Mouse (Mus musculus) spleen, adult 2 months (tissue): ENCODE measurements around the gene Foxp2. TPM values are rescaled to one million over a fixed set of nuclear protein-coding genes. Genes with fewer than 3 reads are reported as not detected.

Source experiments
- DNase-seq, 2 experiments: peaks; one replicate each; pipeline versions ENCODE4 v3.0.0 to v3.0.0-alpha.2; 2012 to 2021; ENCODE audit warnings: low spot score in 2 of 2, low read depth in 1 of 2
- H3K27ac ChIP-seq: fragments of 200-500 bp; 2 replicates; pipeline ENCODE4 v1.5.1; 2012; ENCODE audit warnings: low read length, inconsistent platforms; ENCODE audit not compliant: insufficient read depth
- H3K27me3 ChIP-seq: fragments of 200-500 bp; 2 replicates; pipeline ENCODE4 v1.6.1; 2012; ENCODE audit warnings: mild to moderate bottlenecking, moderate library complexity, low read length, inconsistent platforms; ENCODE audit not compliant: control insufficient read depth, insufficient read depth
- H3K36me3 ChIP-seq: fragments of 200-500 bp; 2 replicates; pipeline ENCODE4 v1.6.1; 2012; ENCODE audit warnings: mild to moderate bottlenecking, low read length, inconsistent platforms; ENCODE audit not compliant: control insufficient read depth, insufficient read depth
- H3K4me1 ChIP-seq: fragments of 200-500 bp; 2 replicates; pipeline ENCODE4 v1.6.1; 2011; ENCODE audit warnings: inconsistent platforms; ENCODE audit not compliant: control insufficient read depth, insufficient read depth, insufficient read length
- H3K4me3 ChIP-seq: fragments of 200-500 bp; 2 replicates; pipeline ENCODE4 v1.5.1; 2011; ENCODE audit warnings: mild to moderate bottlenecking, inconsistent platforms; ENCODE audit not compliant: insufficient read depth, insufficient read length; ENCODE audit errors: extremely low read depth
- CTCF ChIP-seq: fragments of 200-500 bp; IDR thresholded peaks from 2 replicates; pipeline ENCODE4 v1.5.1; 2011; ENCODE audit warnings: mild to moderate bottlenecking, inconsistent platforms; ENCODE audit not compliant: insufficient read depth, insufficient read length, insufficient replicate concordance; ENCODE audit errors: extremely low read depth
- POLR2A ChIP-seq: fragments of 200-500 bp; IDR thresholded peaks from 2 replicates; pipeline ENCODE4 v1.6.1; 2011; ENCODE audit warnings: low read depth, low read length, inconsistent platforms
- WGBS: fragments of 180-500 bp; shearing (Covaris S2); methylation state at CpG from one replicate; pipeline ENCODE4 v1.1.7; 2018; 5-methylcytosine and 5-hydroxymethylcytosine counted together
- polyA plus RNA-seq: library from polyadenylated mRNA; depleted of rRNA; stranded (reverse); fragments of >200 nt; gene quantifications from 2 replicates; pipeline ENCODE4 v1.2.3, GENCODE M21; 2012

Gene Foxp2
- polyA plus RNA-seq, 1 experiment: 0.33 TPM

- DNase-seq: no peak
- TF ChIP-seq CTCF (no peak), POLR2A (no peak)
- Histone ChIP-seq H3K27ac (no peak overlapping the region), H3K4me3 (peak overlapping the region; percentile 6), H3K27me3 (peaks cover 20% of the 10 kb centered on the region), H3K36me3 (no peaks in the 10 kb centered on the region), H3K4me1 (peaks cover 2% of the 10 kb centered on the region)
- WGBS: under 1% methylated on average over 20 of the region's 20 CpGs
Observed at GRCm38 (mm10) chr6:14900579-14901021, 549 bp upstream of the Foxp2 start.

DNA sequence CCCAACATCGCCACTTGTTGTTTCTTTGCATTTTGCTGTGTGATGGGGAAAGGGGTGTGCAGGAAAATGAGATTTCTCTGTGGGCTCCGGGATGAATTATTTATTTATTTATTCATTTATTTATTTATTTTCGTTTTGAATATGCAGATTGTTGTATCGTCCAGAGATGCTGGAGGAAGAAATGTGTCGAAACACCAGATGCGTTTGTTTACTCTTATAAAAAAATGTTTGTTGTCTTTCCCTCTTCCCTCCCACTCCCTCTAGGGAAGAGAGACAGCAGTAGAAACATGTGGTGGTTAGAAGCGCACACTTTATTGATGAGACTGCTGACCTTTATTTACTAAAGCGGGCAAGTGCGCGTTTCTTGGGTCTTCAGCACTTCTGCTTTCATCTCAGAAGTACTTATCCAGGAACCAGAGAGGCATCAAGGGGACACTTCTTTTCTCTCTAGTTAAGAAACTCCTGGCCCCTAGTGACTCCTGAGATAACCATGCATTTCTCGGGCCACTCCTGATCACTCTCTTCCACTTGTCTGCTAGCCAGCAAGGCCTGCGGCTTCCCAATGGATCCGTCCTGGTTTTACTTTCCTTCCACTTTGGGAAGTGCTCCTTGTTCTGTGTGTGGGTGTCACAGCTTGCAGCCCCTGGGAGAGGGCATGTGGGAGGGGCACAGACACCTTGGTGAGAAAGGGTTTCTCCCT, 972 bp downstream of the Foxp2 start:
- H3K27me3 ChIP-seq: peaks cover 20% of the 10 kb centered on the region
- no peak overlapping the region for H3K27ac ChIP-seq
- H3K4me3 ChIP-seq: peak overlapping the region; percentile 21; the same call in 1 of the 2 replicates
- no peaks in the 10 kb centered on the region for H3K36me3 ChIP-seq
- H3K4me1 ChIP-seq: peaks cover 2% of the 10 kb centered on the region
- WGBS: 16% methylated on average over 13 of the region's 13 CpGs
- DNase-seq: no peak
- no peak for TF ChIP-seq POLR2A
- TF ChIP-seq CTCF: no peak

DNA sequence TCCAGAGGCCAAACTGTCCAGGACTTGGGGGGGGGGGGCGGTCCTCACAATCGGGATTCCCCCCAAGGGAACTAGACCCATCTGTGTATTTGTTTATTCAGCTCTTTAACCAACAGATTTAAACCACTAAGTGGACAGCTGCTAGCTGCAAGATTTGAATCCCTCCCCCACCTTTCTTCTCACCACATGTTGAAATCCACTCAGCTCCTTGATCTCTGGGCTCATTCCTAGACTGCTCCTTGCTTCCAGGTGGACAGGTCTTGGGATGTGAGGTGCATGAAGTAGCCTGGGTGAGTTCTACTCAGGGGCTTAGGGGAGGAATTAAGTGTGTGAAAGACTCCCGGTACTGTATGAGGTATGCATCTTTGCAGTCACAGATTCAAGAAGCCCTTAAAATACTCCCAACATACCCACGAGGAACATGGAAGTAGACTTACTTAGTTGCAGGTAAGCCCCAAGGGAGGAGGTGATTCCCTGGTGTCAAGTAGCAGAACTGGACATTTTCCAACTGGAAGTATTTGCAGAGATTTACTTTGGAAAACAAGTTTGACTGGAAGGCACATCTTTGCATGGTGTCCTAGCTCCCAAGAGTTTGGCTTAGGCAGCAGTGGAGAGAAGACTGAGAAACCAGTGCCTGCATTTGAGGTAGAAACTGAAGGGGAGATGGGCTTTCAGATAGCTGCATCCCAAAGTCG, 2.3 kb downstream of the Foxp2 start:
- peaks cover 17% of the 10 kb centered on the region for H3K27me3 ChIP-seq
- DNase-seq: no peak
- 39% methylated on average over 5 of the region's 5 CpGs for WGBS

GRCm38 (mm10) chr6:14915066-14915465, 13.9 kb downstream of the Foxp2 start:
- no peaks in the 10 kb centered on the region for H3K36me3 ChIP-seq
- no peak overlapping the region for H3K4me3 ChIP-seq
- no peak overlapping the region for H3K27ac ChIP-seq
- TF ChIP-seq CTCF: no peak
- no peak for TF ChIP-seq POLR2A
- no peaks in the 10 kb centered on the region for H3K4me1 ChIP-seq
- H3K27me3 ChIP-seq: no peaks in the 10 kb centered on the region
- no peak for DNase-seq
- 90% methylated on average over 2 of the region's 2 CpGs for WGBS

More for the DNA sequence above, 2.3 kb downstream of the Foxp2 start:
- Histone ChIP-seq H3K27ac (no peak overlapping the region), H3K4me3 (no peak overlapping the region), H3K36me3 (no peaks in the 10 kb centered on the region), H3K4me1 (peaks cover 2% of the 10 kb centered on the region)
- no peak for TF ChIP-seq POLR2A
- TF ChIP-seq CTCF: no peak

GRCm38 (mm10) chr6:14922704-14923103, 21.6 kb downstream of the Foxp2 start:
- no peak for DNase-seq
- H3K4me1 ChIP-seq: no peaks in the 10 kb centered on the region
- no peaks in the 10 kb centered on the region for H3K36me3 ChIP-seq
- no peak overlapping the region for H3K4me3 ChIP-seq
- no peak overlapping the region for H3K27ac ChIP-seq
- H3K27me3 ChIP-seq: no peaks in the 10 kb centered on the region
- TF ChIP-seq CTCF (no peak), POLR2A (no peak)

- TF ChIP-seq POLR2A (no peak), CTCF (no peak)
- Histone ChIP-seq H3K4me1 (no peaks in the 10 kb centered on the region), H3K36me3 (no peaks in the 10 kb centered on the region), H3K4me3 (no peak overlapping the region), H3K27me3 (no peaks in the 10 kb centered on the region), H3K27ac (no peak overlapping the region)
- DNase-seq: no peak
- WGBS: 75% methylated on average over 4 of the region's 4 CpGs
Observed at GRCm38 (mm10) chr6:14924976-14925489, 23.9 kb downstream of the Foxp2 start.
